Comparison of ENCODE assay signal across 8 mouse cellular contexts in genomic region chr7:24207488-24208261, GRCm38 (mm10). TPM values are rescaled to one million over a fixed set of nuclear protein-coding genes. Genes with fewer than 3 reads are reported as not detected.
DNase-seq lines count a peak whose midpoint lies in the region; ATAC-seq and TF ChIP-seq lines count a peak whose summit lies in the region.

No protein-coding gene starts in this region.

- no peak overlapping the region for H3K27ac ChIP-seq in bone marrow, adult 2 months (ENCODE audit: control insufficient read depth, insufficient read depth, low read depth, low read length, poor library complexity)
- peak overlapping the region; percentile 77 for H3K27ac ChIP-seq in embryonic facial prominence, embryonic 14.5 days (replicated peaks; ENCODE audit: low read depth, low read length)
- no peak overlapping the region for H3K27ac ChIP-seq in limb, embryonic 11.5 days (replicated peaks; ENCODE audit: low read depth, low read length)
- peak overlapping the region; percentile 60; the same call in 1 of the 2 replicates for H3K27ac ChIP-seq in midbrain, embryonic 12.5 days (replicated peaks)
- H3K27ac ChIP-seq in small intestine, adult 2 months (ENCODE audit: insufficient read depth, low read depth, low read length): no peak overlapping the region

- H3K4me1 ChIP-seq in bone marrow, adult 2 months (ENCODE audit: control insufficient read depth, insufficient read depth, low read length): no peaks in the 10 kb centered on the region
- peaks cover 3% of the 10 kb centered on the region; the same call in 1 of the 2 replicates for H3K4me1 ChIP-seq in embryonic facial prominence, embryonic 14.5 days (ENCODE audit: control insufficient read depth, insufficient read depth, low read length)
- H3K4me1 ChIP-seq in limb, embryonic 11.5 days (ENCODE audit: control insufficient read depth, insufficient read depth, low read length): 0 out of 2 replicates have a peak, but pooled peaks cover 3% of the 10 kb centered on the region
- peaks cover 6% of the 10 kb centered on the region for H3K4me1 ChIP-seq in midbrain, embryonic 12.5 days
- H3K4me1 ChIP-seq in small intestine, adult 2 months (ENCODE audit: control insufficient read depth, insufficient read depth, insufficient read length, low read length): no peaks in the 10 kb centered on the region

- H3K4me2 ChIP-seq in embryonic facial prominence, embryonic 14.5 days (ENCODE audit: low read depth, low read length): peak overlapping the region; percentile 69
- H3K4me2 ChIP-seq in limb, embryonic 11.5 days (ENCODE audit: low read depth, severe bottlenecking): peak overlapping the region; percentile 48
- H3K4me2 ChIP-seq in midbrain, embryonic 12.5 days (replicated peaks): peak overlapping the region; percentile 69

- peak; percentile 88 for DNase-seq in 3T3-L1 (ENCODE audit: low read depth, low spot score)
- peak; percentile 97 for DNase-seq in embryonic facial prominence, embryonic 14.5 days (ENCODE audit: low spot score)
- DNase-seq in heart, adult 8-10 months (ENCODE audit: low spot score): peak; percentile 83
- DNase-seq in kidney, adult 8-10 months: peak; percentile 74 to 76
- peak; percentile 78 for DNase-seq in limb, embryonic 11.5 days (ENCODE audit: low spot score)

- no peaks in the 10 kb centered on the region for H3K27me3 ChIP-seq in embryonic facial prominence, embryonic 14.5 days (replicated peaks; ENCODE audit: control insufficient read depth, insufficient read depth, low read length)
- H3K27me3 ChIP-seq in limb, embryonic 11.5 days (ENCODE audit: control insufficient read depth, insufficient read depth, low read length): no peaks in the 10 kb centered on the region
- no peaks in the 10 kb centered on the region for H3K27me3 ChIP-seq in midbrain, embryonic 12.5 days
- H3K27me3 ChIP-seq in small intestine, adult 2 months (ENCODE audit: control insufficient read depth, insufficient read depth, low read length): no peaks in the 10 kb centered on the region

- H3K9ac ChIP-seq in embryonic facial prominence, embryonic 14.5 days (ENCODE audit: low read depth, low read length): peak overlapping the region; percentile 91
- H3K9ac ChIP-seq in limb, embryonic 11.5 days (ENCODE audit: low read length): peak overlapping the region; percentile 69
- peak overlapping the region; percentile 79 for H3K9ac ChIP-seq in midbrain, embryonic 12.5 days (replicated peaks)

- peaks cover 34% of the 10 kb centered on the region for H3K36me3 ChIP-seq in embryonic facial prominence, embryonic 14.5 days (ENCODE audit: control insufficient read depth, insufficient read depth, low read length)
- peaks cover 5% of the 10 kb centered on the region; the same call in 1 of the 2 replicates for H3K36me3 ChIP-seq in limb, embryonic 11.5 days (ENCODE audit: control insufficient read depth, insufficient read depth, low read length)
- H3K36me3 ChIP-seq in midbrain, embryonic 12.5 days: peaks cover 30% of the 10 kb centered on the region
- peaks cover 2% of the 10 kb centered on the region for H3K36me3 ChIP-seq in small intestine, adult 2 months (ENCODE audit: control insufficient read depth, insufficient read depth, low read length)

- H3K4me3 ChIP-seq in bone marrow, adult 2 months (replicated peaks; ENCODE audit: control insufficient read depth, low read depth, low read length): peak overlapping the region; percentile 60
- H3K4me3 ChIP-seq in embryonic facial prominence, embryonic 14.5 days (ENCODE audit: low read depth, low read length): peak overlapping the region; percentile 71
- peak overlapping the region; percentile 44 for H3K4me3 ChIP-seq in limb, embryonic 11.5 days (ENCODE audit: low read depth, low read length)
- H3K4me3 ChIP-seq in midbrain, embryonic 12.5 days: peak overlapping the region; percentile 66
- H3K4me3 ChIP-seq in small intestine, adult 2 months (ENCODE audit: low read depth, low read length): peak overlapping the region; percentile 93

- ATAC-seq in embryonic facial prominence, embryonic 14.5 days (ENCODE audit: low read depth): peak; percentile 92
- peak; percentile 82 for ATAC-seq in limb, embryonic 11.5 days (ENCODE audit: insufficient number of reproducible peaks, low FRiP score, low TSS enrichment, low read depth)
- peak; percentile 93 for ATAC-seq in midbrain, embryonic 12.5 days (ENCODE audit: low FRiP score, low read depth)

- 13% methylated on average over 24 of the region's 24 CpGs for WGBS in bone marrow, adult 2 months
- 7% methylated on average over 24 of the region's 24 CpGs for WGBS in embryonic facial prominence, embryonic 14.5 days
- 19% methylated on average over 24 of the region's 24 CpGs for WGBS in limb, embryonic 11.5 days
- 15% methylated on average over 24 of the region's 24 CpGs for WGBS in midbrain, embryonic 12.5 days
- 8% methylated on average over 24 of the region's 24 CpGs for WGBS in small intestine, adult 2 months

- no peak for TF ChIP-seq CTCF in bone marrow, adult 2 months (IDR thresholded peaks at IDR 0.05; ENCODE audit: control insufficient read depth, insufficient read depth, low read length)
- no peak for TF ChIP-seq CTCF in small intestine, adult 2 months (IDR thresholded peaks at IDR 0.05; ENCODE audit: extremely low read depth, insufficient read length, insufficient replicate concordance, low read depth, low read length)

- TF ChIP-seq POLR2A in bone marrow, adult 2 months (IDR thresholded peaks at IDR 0.05; ENCODE audit: borderline replicate concordance, control insufficient read depth, low read depth, low read length): no peak
- no peak for TF ChIP-seq POLR2A in small intestine, adult 2 months (IDR thresholded peaks at IDR 0.05; ENCODE audit: low read depth, low read length)

- H3K9me3 ChIP-seq in embryonic facial prominence, embryonic 14.5 days (ENCODE audit: control insufficient read depth, low read length): no peaks in the 10 kb centered on the region
- H3K9me3 ChIP-seq in limb, embryonic 11.5 days (ENCODE audit: control insufficient read depth, low read length): no peaks in the 10 kb centered on the region
- no peaks in the 10 kb centered on the region for H3K9me3 ChIP-seq in midbrain, embryonic 12.5 days

RNA-seq across cellular contexts. Expression of gene Zfp111, which starts 3.6 kb away (rescaled TPM):
- 0.74 and 1.8 TPM in 2 replicates for polyA plus RNA-seq in bone marrow, adult 2 months (2011; ENCODE audit: insufficient read depth, insufficient read length, low replicate concordance, missing spikeins)
- polyA plus RNA-seq in embryonic facial prominence, embryonic 14.5 days (2014; fragmentation: Nextera tagmentation; extraction: Ambion mirVana): 11.1 and 12.7 TPM in 2 replicates
- total RNA-seq in heart, adult 8-10 months (2022): 1 to 10 TPM; 1.8 to 4.3 (median 3.4) TPM
- 12.8 and 14.2 TPM in 2 replicates for polyA plus RNA-seq in limb, embryonic 11.5 days (2014; fragmentation: Nextera tagmentation; extraction: Ambion mirVana)
- polyA plus RNA-seq in midbrain, embryonic 12.5 days (2016; fragmentation: Nextera tagmentation; extraction: Ambion mirVana): 8.3 and 10.7 TPM in 2 replicates
- 0.28 and 0.70 TPM in 2 replicates for polyA plus RNA-seq in small intestine, adult 2 months (2012; rRNA removed)

RNA-seq across cellular contexts. Expression of gene Zfp109, which starts 29.7 kb away (rescaled TPM):
- 0.43 and 0.95 TPM in 2 replicates for polyA plus RNA-seq in bone marrow, adult 2 months (2011; ENCODE audit: insufficient read depth, insufficient read length, low replicate concordance, missing spikeins)
- polyA plus RNA-seq in embryonic facial prominence, embryonic 14.5 days (2014; fragmentation: Nextera tagmentation; extraction: Ambion mirVana): 3.6 and 4.5 TPM in 2 replicates
- 1 to 10 TPM; 1.7 to 2.0 (median 1.9) TPM for total RNA-seq in heart, adult 8-10 months (2022)
- 4.9 and 5.8 TPM in 2 replicates for polyA plus RNA-seq in limb, embryonic 11.5 days (2014; fragmentation: Nextera tagmentation; extraction: Ambion mirVana)
- polyA plus RNA-seq in midbrain, embryonic 12.5 days (2016; fragmentation: Nextera tagmentation; extraction: Ambion mirVana): 3.8 and 5.2 TPM in 2 replicates
- 0.33 and 0.56 TPM in 2 replicates for polyA plus RNA-seq in small intestine, adult 2 months (2012; rRNA removed)

RNA-seq across cellular contexts. Expression of gene Zfp114, which starts 32.8 kb away (rescaled TPM):
- not detected in 2 replicates for polyA plus RNA-seq in bone marrow, adult 2 months (2011; ENCODE audit: insufficient read depth, insufficient read length, low replicate concordance, missing spikeins)
- 3.6 and 3.8 TPM in 2 replicates for polyA plus RNA-seq in embryonic facial prominence, embryonic 14.5 days (2014; fragmentation: Nextera tagmentation; extraction: Ambion mirVana)
- under 1 TPM in 2 of 4 experiments, not detected in 2; 0.11 to 0.13 TPM for total RNA-seq in heart, adult 8-10 months (2022)
- 5.3 and 5.9 TPM in 2 replicates for polyA plus RNA-seq in limb, embryonic 11.5 days (2014; fragmentation: Nextera tagmentation; extraction: Ambion mirVana)
- 6.1 and 7.4 TPM in 2 replicates for polyA plus RNA-seq in midbrain, embryonic 12.5 days (2016; fragmentation: Nextera tagmentation; extraction: Ambion mirVana)
- polyA plus RNA-seq in small intestine, adult 2 months (2012; rRNA removed): 0.03 and 0.08 TPM in 2 replicates

RNA-seq across cellular contexts. Expression of gene Zfp108, which starts 46.9 kb away (rescaled TPM):
- not detected in 2 replicates for polyA plus RNA-seq in bone marrow, adult 2 months (2011; ENCODE audit: insufficient read depth, insufficient read length, low replicate concordance, missing spikeins)
- 4.3 and 5.6 TPM in 2 replicates for polyA plus RNA-seq in embryonic facial prominence, embryonic 14.5 days (2014; fragmentation: Nextera tagmentation; extraction: Ambion mirVana)
- 1 to 10 TPM; 1.4 to 1.8 (median 1.5) TPM for total RNA-seq in heart, adult 8-10 months (2022)
- polyA plus RNA-seq in limb, embryonic 11.5 days (2014; fragmentation: Nextera tagmentation; extraction: Ambion mirVana): 3.1 and 3.8 TPM in 2 replicates
- 3.8 and 4.8 TPM in 2 replicates for polyA plus RNA-seq in midbrain, embryonic 12.5 days (2016; fragmentation: Nextera tagmentation; extraction: Ambion mirVana)
- 0.13 and 0.18 TPM in 2 replicates for polyA plus RNA-seq in small intestine, adult 2 months (2012; rRNA removed)

Comparison
In these comparisons a context has a peak if more than half of its experiments do, and no peak if none do; other contexts are left out.
1. H3K27ac ChIP-seq: peak in embryonic facial prominence, embryonic 14.5 days (single experiment) and midbrain, embryonic 12.5 days (single experiment); none in bone marrow, adult 2 months (single experiment), limb, embryonic 11.5 days (single experiment) and small intestine, adult 2 months (single experiment).
2. Peak in every context shown above with its lines, with median percentiles within 50 percentile points of each other: DNase-seq, H3K4me3 ChIP-seq, ATAC-seq, H3K4me2 ChIP-seq and H3K9ac ChIP-seq.